Mouse (Mus musculus) spleen, adult 2 months (tissue): ENCODE results near the gene Agfg1. TPM values are rescaled to one million over a fixed set of nuclear protein-coding genes. Genes with fewer than 3 reads are reported as not detected.
A peak's percentile ranks its signal among the peaks of the same experiment; 100 is the strongest.

Source experiments
- DNase-seq, 2 experiments: peaks; one replicate each; pipeline versions ENCODE4 v3.0.0 to v3.0.0-alpha.2; 2012 to 2021; ENCODE audit warnings: low spot score in 2 of 2, low read depth in 1 of 2
- H3K27ac ChIP-seq: fragments of 200-500 bp; 2 replicates; pipeline ENCODE4 v1.5.1; 2012; ENCODE audit warnings: low read length, inconsistent platforms; ENCODE audit not compliant: insufficient read depth
- H3K27me3 ChIP-seq: fragments of 200-500 bp; 2 replicates; pipeline ENCODE4 v1.6.1; 2012; ENCODE audit warnings: mild to moderate bottlenecking, moderate library complexity, low read length, inconsistent platforms; ENCODE audit not compliant: control insufficient read depth, insufficient read depth
- H3K36me3 ChIP-seq: fragments of 200-500 bp; 2 replicates; pipeline ENCODE4 v1.6.1; 2012; ENCODE audit warnings: mild to moderate bottlenecking, low read length, inconsistent platforms; ENCODE audit not compliant: control insufficient read depth, insufficient read depth
- H3K4me1 ChIP-seq: fragments of 200-500 bp; 2 replicates; pipeline ENCODE4 v1.6.1; 2011; ENCODE audit warnings: inconsistent platforms; ENCODE audit not compliant: control insufficient read depth, insufficient read depth, insufficient read length
- H3K4me3 ChIP-seq: fragments of 200-500 bp; 2 replicates; pipeline ENCODE4 v1.5.1; 2011; ENCODE audit warnings: mild to moderate bottlenecking, inconsistent platforms; ENCODE audit not compliant: insufficient read depth, insufficient read length; ENCODE audit errors: extremely low read depth
- CTCF ChIP-seq: fragments of 200-500 bp; IDR thresholded peaks from 2 replicates; pipeline ENCODE4 v1.5.1; 2011; ENCODE audit warnings: mild to moderate bottlenecking, inconsistent platforms; ENCODE audit not compliant: insufficient read depth, insufficient read length, insufficient replicate concordance; ENCODE audit errors: extremely low read depth
- POLR2A ChIP-seq: fragments of 200-500 bp; IDR thresholded peaks from 2 replicates; pipeline ENCODE4 v1.6.1; 2011; ENCODE audit warnings: low read depth, low read length, inconsistent platforms
- WGBS: fragments of 180-500 bp; shearing (Covaris S2); methylation state at CpG from one replicate; pipeline ENCODE4 v1.1.7; 2018; 5-methylcytosine and 5-hydroxymethylcytosine counted together
- polyA plus RNA-seq: library from polyadenylated mRNA; depleted of rRNA; stranded (reverse); fragments of >200 nt; gene quantifications from 2 replicates; pipeline ENCODE4 v1.2.3, GENCODE M21; 2012

The Agfg1 gene
- polyA plus RNA-seq, 1 experiment, result 32.2 TPM

DNA sequence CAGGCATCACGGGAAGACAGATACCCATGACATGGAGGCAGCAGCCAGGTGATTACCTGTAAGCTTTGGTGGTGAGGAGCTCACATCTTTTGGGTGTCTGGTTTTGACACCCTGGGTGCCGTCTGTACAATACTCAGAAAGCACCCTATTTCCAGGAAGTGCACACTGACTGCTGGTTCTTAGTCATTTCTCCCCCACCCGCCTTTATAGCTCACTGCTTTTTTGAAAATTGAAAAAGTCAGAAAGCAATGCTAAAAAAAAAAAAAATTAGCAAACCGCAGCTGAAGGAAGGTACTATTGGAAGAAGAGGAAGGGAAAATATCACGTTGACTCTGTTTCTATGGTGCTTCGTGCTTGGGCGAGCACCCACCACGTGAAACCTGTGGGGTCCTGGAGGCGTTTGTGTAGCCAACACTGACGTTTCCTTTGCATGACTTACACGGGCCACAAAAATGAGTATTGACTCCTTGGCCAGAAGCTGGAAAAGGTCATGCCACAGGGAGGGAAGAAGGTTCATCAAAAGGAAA is 6.7 kb upstream of the Agfg1 start:
- WGBS, result 27% methylated on average over 11 of the region's 11 CpGs

GRCm38 (mm10) chr1:82833501-82833900 is 5.8 kb upstream of the Agfg1 start:
- H3K4me1 ChIP-seq, result peaks cover 16% of the 10 kb centered on the region
- H3K27me3 ChIP-seq, result no peaks in the 10 kb centered on the region
- H3K4me3 ChIP-seq, result no peak overlapping the region
- no peak overlapping the region; the same call in 1 of the 2 replicates for H3K27ac ChIP-seq
- DNase-seq, result no peak
- WGBS, result 93% methylated on average over 2 of the region's 2 CpGs
- TF ChIP-seq CTCF, result no peak
- TF ChIP-seq POLR2A, result no peak
- H3K36me3 ChIP-seq, result no peaks in the 10 kb centered on the region

More for the DNA sequence above, 6.7 kb upstream of the Agfg1 start:
- Histone ChIP-seq H3K27ac (peak overlapping the region; percentile 82), H3K36me3 (no peaks in the 10 kb centered on the region), H3K4me3 (no peak overlapping the region), H3K4me1 (peaks cover 16% of the 10 kb centered on the region), H3K27me3 (no peaks in the 10 kb centered on the region)
- TF ChIP-seq POLR2A (no peak), CTCF (no peak)
- DNase-seq, result peak; percentile 26 to 69

- Histone ChIP-seq H3K36me3 (no peaks in the 10 kb centered on the region), H3K4me1 (peaks cover 20% of the 10 kb centered on the region), H3K4me3 (no peak overlapping the region), H3K27ac (no peak overlapping the region), H3K27me3 (no peaks in the 10 kb centered on the region)
- DNase-seq, result no peak
- TF ChIP-seq CTCF (no peak), POLR2A (no peak)
- WGBS, result 70% methylated on average over 8 of the region's 8 CpGs
Observed at GRCm38 (mm10) chr1:82834572-82834971, 4.7 kb upstream of the Agfg1 start.

GRCm38 (mm10) chr1:82836342-82837217 is 2.7 kb upstream of the Agfg1 start:
- H3K4me3 ChIP-seq, result no peak overlapping the region
- WGBS, result 80% methylated on average over 13 of the region's 13 CpGs
- H3K27me3 ChIP-seq, result no peaks in the 10 kb centered on the region
- H3K27ac ChIP-seq, result no peak overlapping the region
- DNase-seq, result no peak
- no peaks in the 10 kb centered on the region for H3K36me3 ChIP-seq
- TF ChIP-seq CTCF, result no peak
- no peak for TF ChIP-seq POLR2A
- H3K4me1 ChIP-seq, result peaks cover 16% of the 10 kb centered on the region

- H3K27me3 ChIP-seq, result no peaks in the 10 kb centered on the region
- no peak overlapping the region for H3K27ac ChIP-seq
- H3K36me3 ChIP-seq, result no peaks in the 10 kb centered on the region
- TF ChIP-seq CTCF (no peak), POLR2A (no peak)
- H3K4me1 ChIP-seq, result peaks cover 10% of the 10 kb centered on the region
- DNase-seq, result no peak
- H3K4me3 ChIP-seq, result no peak overlapping the region
- 89% methylated on average over 6 of the region's 6 CpGs for WGBS
Observed at GRCm38 (mm10) chr1:82837579-82837978, 1.7 kb upstream of the Agfg1 start.

DNA sequence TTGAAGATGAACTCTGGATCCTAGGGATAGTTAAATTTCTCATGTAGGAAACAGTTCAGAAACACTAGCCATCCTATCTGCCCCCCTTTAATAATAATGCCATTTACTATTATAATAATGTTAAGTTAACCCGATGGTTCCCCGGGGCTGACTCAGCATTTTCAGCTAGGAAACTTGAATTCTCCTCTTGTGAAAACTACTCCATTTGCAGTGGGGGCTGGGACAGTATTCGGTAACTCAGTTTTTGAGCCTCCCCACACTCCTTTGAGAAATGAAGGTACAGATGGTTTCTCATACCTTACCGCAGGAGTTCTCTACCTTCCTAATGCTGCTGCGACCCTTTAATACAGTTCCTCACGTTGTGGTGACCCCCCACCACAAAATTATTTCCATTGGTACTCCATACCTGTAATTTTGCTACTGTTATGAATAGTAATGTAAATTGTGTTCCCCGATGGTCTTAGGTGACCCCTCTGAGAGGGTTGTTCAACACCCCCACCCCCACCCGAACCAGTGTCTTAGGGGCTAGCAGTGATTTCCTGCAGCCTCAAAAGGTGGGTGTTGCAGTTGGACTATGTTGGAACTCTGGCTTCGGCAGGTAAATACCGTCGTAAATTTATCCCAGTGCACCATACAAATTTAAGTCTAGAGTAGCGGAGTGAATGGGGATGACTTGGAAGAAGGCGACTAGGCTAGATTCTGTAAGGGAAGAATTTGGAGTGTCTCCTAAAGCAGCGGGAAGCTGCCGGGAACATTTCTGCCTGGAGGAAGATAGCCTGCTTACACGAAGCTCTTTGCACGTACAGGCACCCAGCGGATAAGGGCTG is 601 bp upstream of the Agfg1 start:
- H3K4me3 ChIP-seq, result peak overlapping the region; percentile 92
- DNase-seq, result no peak
- H3K4me1 ChIP-seq, result peaks cover 9% of the 10 kb centered on the region
- 43% methylated on average over 18 of the region's 18 CpGs for WGBS
- TF ChIP-seq POLR2A, result no peak
- no peak for TF ChIP-seq CTCF
- H3K27ac ChIP-seq, result no peak overlapping the region
- no peaks in the 10 kb centered on the region for H3K36me3 ChIP-seq
- no peaks in the 10 kb centered on the region for H3K27me3 ChIP-seq
